Mouse (Mus musculus) hindbrain, embryonic 11.5 days (tissue): Measurements from ENCODE around the gene Mon2. TPM values are rescaled to one million over a fixed set of nuclear protein-coding genes. Genes with fewer than 3 reads are reported as not detected.

ENCODE experiments used
- ATAC-seq: fragments of 200-750 bp; cut with Nextera tagmentation; 2 replicates; pipeline ENCODE4 v1.8.0; 2017; ENCODE audit warnings: mild to moderate bottlenecking, moderate TSS enrichment, moderate library complexity; ENCODE audit not compliant: low FRiP score
- DNase-seq: peaks from one replicate; pipeline ENCODE4 v3.0.0-alpha.2; 2015; ENCODE audit warnings: low spot score
- H3K27ac ChIP-seq: fragments of 300-500 bp; sonication (generic); 2 replicates; pipeline ENCODE4 v1.5.1; 2014; ENCODE audit warnings: mild to moderate bottlenecking, low read depth, low read length
- H3K27me3 ChIP-seq: fragments of 300-500 bp; sonication (generic); 2 replicates; pipeline ENCODE4 v1.6.1; 2014; ENCODE audit warnings: mild to moderate bottlenecking, low read length, moderate library complexity, mixed read lengths; ENCODE audit not compliant: control insufficient read depth, insufficient read depth
- H3K36me3 ChIP-seq: fragments of 300-500 bp; sonication (generic); 2 replicates; pipeline ENCODE4 v1.6.1; 2014; ENCODE audit warnings: mild to moderate bottlenecking, low read length, moderate library complexity, mixed read lengths; ENCODE audit not compliant: control insufficient read depth, insufficient read depth
- H3K4me1 ChIP-seq: fragments of 300-500 bp; sonication (generic); replicated peaks from 2 replicates; pipeline ENCODE4 v1.6.1; 2014; ENCODE audit warnings: low read length, mixed read lengths; ENCODE audit not compliant: control insufficient read depth, insufficient read depth
- H3K4me2 ChIP-seq: fragments of 300-500 bp; sonication (generic); replicated peaks from 2 replicates; pipeline ENCODE4 v1.6.1; 2014; ENCODE audit warnings: mild to moderate bottlenecking, low read depth, low read length
- H3K4me3 ChIP-seq: fragments of 300-500 bp; sonication (generic); 2 replicates; pipeline ENCODE4 v1.5.1; 2014; ENCODE audit warnings: low read depth, low read length
- H3K9ac ChIP-seq: fragments of 300-500 bp; sonication (generic); 2 replicates; pipeline ENCODE4 v1.6.1; 2014; ENCODE audit warnings: low read depth, low read length
- H3K9me3 ChIP-seq: fragments of 300-500 bp; sonication (generic); 2 replicates; pipeline ENCODE4 v1.6.1; 2016; ENCODE audit warnings: low read length; ENCODE audit not compliant: control insufficient read depth
- WGBS: fragments of 180-500 bp; shearing (Covaris S2); extraction: QIAGEN DNeasy Blood & Tissue Kit; methylation state at CpG from one replicate; pipeline ENCODE4 v1.1.7; 2014; 5-methylcytosine and 5-hydroxymethylcytosine counted together
- polyA plus RNA-seq: library from polyadenylated mRNA; unstranded; fragments of >200 nt; fragmentation: Nextera tagmentation; extraction: Ambion mirVana; gene quantifications from 2 replicates; pipeline ENCODE4 v1.2.1, GENCODE M21; 2014

The Mon2 gene
- polyA plus RNA-seq, 1 experiment from 2014 or later: 34.2 TPM

- 0 out of 2 replicates have a peak, but pooled peaks cover 2% of the 10 kb centered on the region for H3K36me3 ChIP-seq
- no peak for ATAC-seq
- 88% methylated on average over 1 of the region's 1 CpGs for WGBS
These were observed 64.9 kb downstream of the Mon2 start for GRCm38 (mm10) chr10:123011421-123011820.

DNA sequence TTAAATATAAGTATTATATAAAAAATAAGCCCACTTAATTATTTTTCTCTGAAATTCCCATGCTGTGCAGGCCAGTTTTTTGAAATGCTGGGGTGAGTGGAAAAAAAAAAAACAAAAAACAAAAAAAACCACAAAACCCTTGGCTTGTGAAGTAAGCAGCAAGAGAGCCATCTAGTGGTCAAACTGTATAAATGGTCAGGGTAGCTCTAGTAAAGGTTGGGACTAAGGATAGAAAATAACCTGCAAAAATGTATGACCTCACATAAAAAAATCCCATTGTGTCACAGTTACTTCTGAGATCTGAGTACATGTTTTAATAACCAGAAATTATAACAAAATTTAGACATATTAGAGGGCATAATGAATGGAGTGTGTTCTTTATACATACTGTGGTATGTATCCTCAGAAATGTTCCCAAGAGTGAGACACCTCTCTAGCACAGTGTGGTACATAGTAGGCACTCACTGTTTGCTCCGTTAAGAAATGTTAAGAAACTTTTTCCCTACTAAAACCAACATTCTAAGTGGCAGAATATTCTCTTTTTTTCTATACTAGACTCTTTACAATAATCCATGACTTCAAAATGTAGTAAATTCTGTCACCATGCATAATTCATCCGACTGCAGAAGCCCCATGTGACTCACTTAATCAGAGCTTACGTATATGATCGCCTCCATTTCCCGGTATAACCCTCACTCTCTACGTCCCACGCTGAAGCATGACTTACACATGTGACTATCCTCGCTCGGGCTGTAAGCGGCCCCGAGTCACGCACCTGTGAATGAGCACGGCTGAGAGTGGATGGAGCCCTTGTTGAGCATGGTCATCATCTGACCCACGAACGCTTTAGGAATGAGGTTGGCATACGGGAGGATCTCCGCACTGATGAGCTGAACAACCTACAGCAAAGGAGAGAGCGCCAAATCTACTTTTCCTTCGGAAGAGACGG is 70.8 kb downstream of the Mon2 start:
- no peak overlapping the region for H3K4me3 ChIP-seq
- no peak overlapping the region for H3K9ac ChIP-seq
- DNase-seq (peak; percentile 53), ATAC-seq (peak; percentile 71; the same call in 1 of the 2 replicates)
- no peaks in the 10 kb centered on the region for H3K9me3 ChIP-seq
- 91% methylated on average over 20 of the region's 20 CpGs for WGBS
- no peaks in the 10 kb centered on the region for H3K27me3 ChIP-seq
- no peaks in the 10 kb centered on the region for H3K36me3 ChIP-seq
- no peaks in the 10 kb centered on the region for H3K4me1 ChIP-seq
- H3K4me2 ChIP-seq: no peak overlapping the region
- H3K27ac ChIP-seq: no peak overlapping the region

More at GRCm38 (mm10) chr10:123011421-123011820, 64.9 kb downstream of the Mon2 start:
- DNase-seq: no peak
- H3K9ac ChIP-seq: no peak overlapping the region
- no peaks in the 10 kb centered on the region for H3K27me3 ChIP-seq
- H3K4me2 ChIP-seq: no peak overlapping the region
- no peak overlapping the region for H3K4me3 ChIP-seq
- H3K27ac ChIP-seq: no peak overlapping the region
- no peaks in the 10 kb centered on the region for H3K9me3 ChIP-seq
- H3K4me1 ChIP-seq: no peaks in the 10 kb centered on the region

GRCm38 (mm10) chr10:123004475-123005236 is 71.6 kb downstream of the Mon2 start:
- no peak overlapping the region for H3K27ac ChIP-seq
- ATAC-seq (0 out of 2 replicates have a peak, but pooled peaks have one; percentile 49), DNase-seq (no peak)
- no peak overlapping the region for H3K4me2 ChIP-seq
- WGBS: 72% methylated on average over 15 of the region's 15 CpGs
- no peaks in the 10 kb centered on the region for H3K27me3 ChIP-seq
- no peaks in the 10 kb centered on the region for H3K9me3 ChIP-seq
- no peaks in the 10 kb centered on the region for H3K4me1 ChIP-seq
- H3K9ac ChIP-seq: no peak overlapping the region
- H3K36me3 ChIP-seq: no peaks in the 10 kb centered on the region
- H3K4me3 ChIP-seq: no peak overlapping the region

- no peak overlapping the region for H3K4me3 ChIP-seq
- H3K27me3 ChIP-seq: no peaks in the 10 kb centered on the region
- no peaks in the 10 kb centered on the region for H3K9me3 ChIP-seq
- H3K9ac ChIP-seq: no peak overlapping the region
- DNase-seq (no peak), ATAC-seq (no peak)
- no peak overlapping the region for H3K4me2 ChIP-seq
- H3K27ac ChIP-seq: no peak overlapping the region
- WGBS: 84% methylated on average over 1 of the region's 1 CpGs
- no peaks in the 10 kb centered on the region for H3K4me1 ChIP-seq
- no peaks in the 10 kb centered on the region for H3K36me3 ChIP-seq
These were observed 74.3 kb downstream of the Mon2 start for GRCm38 (mm10) chr10:123001985-123002384.

GRCm38 (mm10) chr10:123001363-123001762 is 74.9 kb downstream of the Mon2 start:
- Histone ChIP-seq H3K36me3 (no peaks in the 10 kb centered on the region), H3K9me3 (no peaks in the 10 kb centered on the region), H3K27me3 (no peaks in the 10 kb centered on the region), H3K9ac (no peak overlapping the region), H3K4me2 (no peak overlapping the region), H3K4me3 (no peak overlapping the region), H3K4me1 (no peaks in the 10 kb centered on the region), H3K27ac (no peak overlapping the region)
- ATAC-seq (no peak), DNase-seq (no peak)
- 87% methylated on average over 3 of the region's 3 CpGs for WGBS

DNA sequence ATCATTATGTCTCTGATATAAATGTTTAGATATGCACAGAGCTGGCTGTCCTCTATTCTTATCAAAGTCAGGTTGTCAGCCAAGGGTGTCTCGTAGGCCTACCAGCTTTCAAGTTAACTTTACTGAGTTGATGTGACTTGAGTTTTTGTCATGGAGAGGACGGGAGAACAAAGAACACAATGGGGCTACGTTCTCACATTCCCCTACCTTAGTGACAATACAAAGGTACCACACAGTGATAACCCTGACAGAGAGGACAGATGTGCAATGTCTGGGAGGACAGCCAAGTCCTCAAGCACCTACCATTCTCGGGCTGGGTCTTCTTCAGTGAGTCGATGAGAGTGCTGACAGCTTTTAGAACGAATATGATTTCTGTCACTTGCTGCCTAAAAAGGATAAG is 76.9 kb downstream of the Mon2 start:
- peaks cover 3% of the 10 kb centered on the region; the same call in 1 of the 2 replicates for H3K36me3 ChIP-seq
- H3K9ac ChIP-seq: no peak overlapping the region

GRCm38 (mm10) chr10:122997852-122998251 is 78.5 kb downstream of the Mon2 start:
- no peak overlapping the region for H3K27ac ChIP-seq
- no peaks in the 10 kb centered on the region for H3K4me1 ChIP-seq
- no peaks in the 10 kb centered on the region for H3K9me3 ChIP-seq
- no peak overlapping the region for H3K4me2 ChIP-seq
- H3K36me3 ChIP-seq: peaks cover 3% of the 10 kb centered on the region; the same call in 1 of the 2 replicates
- H3K9ac ChIP-seq: no peak overlapping the region
- no peak for ATAC-seq
- no peak overlapping the region for H3K4me3 ChIP-seq
- WGBS: 86% methylated on average over 2 of the region's 2 CpGs
- DNase-seq: no peak
- H3K27me3 ChIP-seq: no peaks in the 10 kb centered on the region

More for the DNA sequence above, 76.9 kb downstream of the Mon2 start:
- Histone ChIP-seq H3K4me1 (no peaks in the 10 kb centered on the region), H3K4me3 (no peak overlapping the region), H3K27me3 (no peaks in the 10 kb centered on the region), H3K27ac (no peak overlapping the region), H3K9me3 (no peaks in the 10 kb centered on the region), H3K4me2 (no peak overlapping the region)
- WGBS: 81% methylated on average over 6 of the region's 6 CpGs
- no peak for ATAC-seq
- DNase-seq: no peak

GRCm38 (mm10) chr10:122994402-122995107 is 81.8 kb downstream of the Mon2 start:
- Histone ChIP-seq H3K36me3 (peaks cover 6% of the 10 kb centered on the region; the same call in 1 of the 2 replicates), H3K4me1 (no peaks in the 10 kb centered on the region), H3K9ac (no peak overlapping the region), H3K27ac (no peak overlapping the region), H3K4me3 (no peak overlapping the region), H3K27me3 (no peaks in the 10 kb centered on the region), H3K4me2 (no peak overlapping the region), H3K9me3 (no peaks in the 10 kb centered on the region)
- WGBS: 64% methylated on average over 17 of the region's 17 CpGs
- no peak for DNase-seq
- ATAC-seq: no peak
